Mouse (Mus musculus) cerebellum, postnatal 10 days (tissue): ENCODE results near the gene Gtf2i.
A peak's percentile ranks its signal among the peaks of the same experiment; 100 is the strongest.

Experiments
- DNase-seq, 2 experiments: peaks; one replicate each; pipeline ENCODE4 v3.0.0; 2021; ENCODE audit warnings: mixed read lengths in 2 of 2

Gene Gtf2i

GRCm38 (mm10) chr5:134237936-134238760 is 76.4 kb downstream of the Gtf2i start:
- DNase-seq: no peak

- no peak for DNase-seq
Observed at GRCm38 (mm10) chr5:134237508-134237907, 77.1 kb downstream of the Gtf2i start.

GRCm38 (mm10) chr5:134236796-134237195 is 77.8 kb downstream of the Gtf2i start:
- no peak for DNase-seq

GRCm38 (mm10) chr5:134236241-134236640 is 78.3 kb downstream of the Gtf2i start:
- DNase-seq: no peak

GRCm38 (mm10) chr5:134235111-134235510 is 79.4 kb downstream of the Gtf2i start:
- DNase-seq: peak; percentile 66 to 73

- DNase-seq: peak in 1 of 2 experiments; percentile 28
Observed at GRCm38 (mm10) chr5:134234205-134234604, 80.4 kb downstream of the Gtf2i start.

GRCm38 (mm10) chr5:134233244-134233651 is 81.3 kb downstream of the Gtf2i start:
- DNase-seq: no peak

GRCm38 (mm10) chr5:134232568-134232967 is 82.0 kb downstream of the Gtf2i start:
- no peak for DNase-seq

- no peak for DNase-seq
Observed at GRCm38 (mm10) chr5:134232111-134232510, 82.4 kb downstream of the Gtf2i start.

GRCm38 (mm10) chr5:134231376-134231775 is 83.2 kb downstream of the Gtf2i start:
- no peak for DNase-seq

GRCm38 (mm10) chr5:134229391-134229790 is 85.2 kb downstream of the Gtf2i start, which contains the start of gene Ncf1:
TSS of gene Ncf1 (minus strand) at chr5:134229625.
- no peak for DNase-seq

- no peak for DNase-seq
Observed at GRCm38 (mm10) chr5:134228249-134228638, 86.3 kb downstream of the Gtf2i start.

GRCm38 (mm10) chr5:134227574-134228248 is 86.8 kb downstream of the Gtf2i start:
- peak; percentile 39 to 51 for DNase-seq

- DNase-seq: no peak
Observed at GRCm38 (mm10) chr5:134226946-134227345, 87.6 kb downstream of the Gtf2i start.

- no peak for DNase-seq
Observed at GRCm38 (mm10) chr5:134225110-134225901, 89.3 kb downstream of the Gtf2i start.

GRCm38 (mm10) chr5:134221708-134222150 is 92.8 kb downstream of the Gtf2i start:
- no peak for DNase-seq

- no peak for DNase-seq
Observed at GRCm38 (mm10) chr5:134221278-134221677, 93.3 kb downstream of the Gtf2i start.

- DNase-seq: no peak
Observed at GRCm38 (mm10) chr5:134217900-134218299, 96.7 kb downstream of the Gtf2i start.

GRCm38 (mm10) chr5:134214021-134214806 is 100.3 kb downstream of the Gtf2i start:
- peak; percentile 66 to 79 for DNase-seq

GRCm38 (mm10) chr5:134209931-134210554 is 104.5 kb downstream of the Gtf2i start:
- peak; percentile 39 to 51 for DNase-seq

- no peak for DNase-seq
Observed at GRCm38 (mm10) chr5:134206721-134207120, 107.8 kb downstream of the Gtf2i start.

- DNase-seq: no peak
Observed at GRCm38 (mm10) chr5:134193664-134194063, 120.9 kb downstream of the Gtf2i start.
